Mouse (Mus musculus) limb, embryonic 14.5 days (tissue): Measurements from ENCODE around the gene Sh3bp2. TPM values are rescaled to one million over a fixed set of nuclear protein-coding genes. Genes with fewer than 3 reads are reported as not detected.
A peak's percentile ranks its signal among the peaks of the same experiment; 100 is the strongest.

Source experiments
- ATAC-seq: fragments of 200-750 bp; cut with Nextera tagmentation; 2 replicates; pipeline ENCODE4 v1.8.0; 2017; ENCODE audit warnings: low read depth, moderate number of reproducible peaks, moderate TSS enrichment; ENCODE audit not compliant: low FRiP score
- DNase-seq: peaks from one replicate; pipeline ENCODE4 v3.0.0-alpha.2; 2015; ENCODE audit warnings: low spot score
- H3K27ac ChIP-seq: fragments of 300-500 bp; sonication (generic); replicated peaks from 2 replicates; pipeline ENCODE4 v1.5.1; 2014; ENCODE audit warnings: low read depth, mild to moderate bottlenecking, low read length, moderate library complexity, mixed read lengths
- H3K27me3 ChIP-seq: fragments of 300-500 bp; sonication (generic); 2 replicates; pipeline ENCODE4 v1.6.1; 2014; ENCODE audit warnings: low read length, mixed read lengths; ENCODE audit not compliant: control insufficient read depth, insufficient read depth
- H3K36me3 ChIP-seq: fragments of 300-500 bp; sonication (generic); 2 replicates; pipeline ENCODE4 v1.6.1; 2014; ENCODE audit warnings: mild to moderate bottlenecking, low read length, moderate library complexity, mixed read lengths; ENCODE audit not compliant: control insufficient read depth, insufficient read depth
- H3K4me1 ChIP-seq: fragments of 300-500 bp; sonication (generic); 2 replicates; pipeline ENCODE4 v1.6.1; 2014; ENCODE audit warnings: antibody characterized with exemption, low read length, mixed read lengths; ENCODE audit not compliant: control insufficient read depth, insufficient read depth
- H3K4me2 ChIP-seq: fragments of 300-500 bp; sonication (generic); replicated peaks from 2 replicates; pipeline ENCODE4 v1.6.1; 2014; ENCODE audit warnings: low read depth, mild to moderate bottlenecking, low read length, moderate library complexity; ENCODE audit not compliant: severe bottlenecking
- H3K4me3 ChIP-seq: fragments of 300-500 bp; sonication (generic); replicated peaks from 2 replicates; pipeline ENCODE4 v1.5.1; 2014; ENCODE audit warnings: low read length
- H3K9ac ChIP-seq: fragments of 300-500 bp; sonication (generic); 2 replicates; pipeline ENCODE4 v1.6.1; 2014; ENCODE audit warnings: mild to moderate bottlenecking, low read depth, low read length, moderate library complexity; ENCODE audit not compliant: severe bottlenecking
- H3K9me3 ChIP-seq: fragments of 300-500 bp; sonication (generic); 2 replicates; pipeline ENCODE4 v1.6.1; 2016; ENCODE audit warnings: low read length; ENCODE audit not compliant: control insufficient read depth
- POLR2A ChIP-seq: fragments of 200-500 bp; IDR thresholded peaks from 2 replicates; pipeline ENCODE4 v1.8.0; 2012; ENCODE audit warnings: inconsistent platforms, mild to moderate bottlenecking, moderate library complexity, borderline replicate concordance; ENCODE audit not compliant: insufficient read depth, insufficient read length; ENCODE audit errors: extremely low read depth
- WGBS: fragments of 180-500 bp; shearing (Covaris S2); extraction: QIAGEN DNeasy Blood & Tissue Kit; methylation state at CpG from one replicate; pipeline ENCODE4 v1.1.7; 2014; 5-methylcytosine and 5-hydroxymethylcytosine counted together
- polyA plus RNA-seq, 2 experiments: library from polyadenylated mRNA; depleted of rRNA in 1 of 2; stranded (reverse) in 1 of 2; unstranded in 1 of 2; fragments of >200 nt; fragmentation: Nextera tagmentation in 1 of 2; extraction: Ambion mirVana in 1 of 2; gene quantifications; 2 replicates each; pipeline versions ENCODE4 v1.2.1 to v1.2.3; 2012 to 2014

Sh3bp2 gene
- polyA plus RNA-seq, 2 experiments = 12.6 to 17.9 TPM

DNA sequence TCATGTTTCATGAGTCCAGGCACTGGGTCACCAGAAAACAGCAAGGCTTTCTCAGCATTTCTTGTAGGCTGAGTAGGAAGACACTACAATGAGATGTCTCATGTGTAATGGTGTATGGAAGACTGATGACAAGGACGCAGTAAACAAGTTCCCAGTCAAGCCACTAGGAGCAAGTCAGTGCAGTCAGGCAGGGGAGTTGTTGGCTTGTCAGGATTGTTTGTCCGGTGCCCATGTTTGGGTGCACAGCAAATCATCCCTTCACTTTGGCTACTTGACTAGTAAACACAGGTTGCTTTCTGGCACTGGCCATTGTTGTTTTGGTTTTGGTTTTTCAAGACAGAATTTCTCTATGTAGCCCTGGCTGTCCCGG, 36.2 kb upstream of the Sh3bp2 start:
- no peak overlapping the region for H3K9ac ChIP-seq
- WGBS = 91% methylated on average over 3 of the region's 3 CpGs

DNA sequence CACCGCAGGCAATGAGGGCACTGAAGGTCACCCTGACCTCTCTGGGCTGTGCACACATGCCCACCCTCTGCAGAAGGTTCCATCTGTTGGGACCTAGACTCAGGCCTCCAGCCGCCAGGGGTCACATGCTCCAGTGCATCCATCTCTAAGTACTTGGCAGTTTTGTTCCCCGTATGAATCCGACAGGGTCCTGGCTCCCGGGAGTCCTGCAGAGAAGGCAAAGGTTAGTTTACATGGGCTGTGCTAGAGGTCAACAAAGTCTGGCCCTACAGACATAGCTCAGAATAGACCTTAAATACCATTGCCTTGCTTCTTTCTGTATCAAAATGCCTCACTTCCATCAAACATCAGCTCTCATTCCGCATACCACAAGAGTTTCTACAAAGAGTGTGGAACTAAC, 28.9 kb upstream of the Sh3bp2 start:
- no peak for DNase-seq
- Histone ChIP-seq H3K4me1 (no peaks in the 10 kb centered on the region), H3K4me2 (no peak overlapping the region), H3K36me3 (no peaks in the 10 kb centered on the region), H3K9ac (no peak overlapping the region), H3K4me3 (no peak overlapping the region), H3K27ac (no peak overlapping the region), H3K27me3 (no peaks in the 10 kb centered on the region), H3K9me3 (no peaks in the 10 kb centered on the region)
- 76% methylated on average over 6 of the region's 6 CpGs for WGBS
- TF ChIP-seq POLR2A = no peak
- ATAC-seq = no peak

More for the DNA sequence above, 36.2 kb upstream of the Sh3bp2 start:
- ATAC-seq (no peak), DNase-seq (no peak)
- no peak overlapping the region for H3K4me2 ChIP-seq
- H3K4me3 ChIP-seq = no peak overlapping the region
- no peak overlapping the region for H3K27ac ChIP-seq
- H3K36me3 ChIP-seq = peaks cover 29% of the 10 kb centered on the region
- no peaks in the 10 kb centered on the region for H3K4me1 ChIP-seq
- TF ChIP-seq POLR2A = no peak
- H3K9me3 ChIP-seq = no peaks in the 10 kb centered on the region
- H3K27me3 ChIP-seq = no peaks in the 10 kb centered on the region

DNA sequence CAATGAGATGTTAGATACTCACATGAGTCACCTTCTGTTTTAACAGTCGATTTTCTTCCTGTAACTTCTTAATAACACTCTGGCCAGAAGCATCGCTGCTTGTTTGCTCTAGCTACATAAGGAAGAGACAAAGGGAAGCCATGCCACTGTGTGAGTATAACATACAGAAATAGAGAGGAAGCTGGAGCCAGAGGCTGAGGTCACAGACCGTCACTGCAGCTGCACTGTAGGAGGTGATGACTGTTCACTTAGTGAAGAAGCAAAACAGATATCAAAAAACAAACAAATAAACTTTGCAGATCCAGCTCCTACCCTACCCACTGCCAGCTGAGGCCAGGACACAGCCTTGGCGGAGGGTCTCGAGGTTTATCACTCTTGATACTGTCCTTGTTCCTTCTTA, 24.8 kb upstream of the Sh3bp2 start:
- no peak for TF ChIP-seq POLR2A

DNA sequence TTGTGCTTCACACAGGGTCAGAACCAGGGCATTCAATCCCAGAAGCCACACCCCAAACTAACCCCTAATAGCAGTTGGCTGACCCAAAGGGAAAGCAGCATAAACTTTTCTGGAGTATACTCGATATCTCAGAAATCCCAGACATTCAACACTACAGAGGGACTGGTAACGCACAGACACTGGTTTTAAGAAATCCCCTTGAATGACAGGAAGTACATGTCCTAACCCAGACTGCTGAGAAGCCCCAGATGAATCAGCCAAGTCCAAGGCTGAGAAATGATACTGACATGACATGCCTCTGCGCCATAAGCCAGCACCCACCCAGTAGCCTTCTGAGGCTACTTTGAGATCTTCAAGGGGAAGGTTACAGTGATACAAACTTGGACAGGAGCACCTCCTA, 24.1 kb upstream of the Sh3bp2 start:
- Histone ChIP-seq H3K27me3 (no peaks in the 10 kb centered on the region), H3K27ac (no peak overlapping the region), H3K4me2 (no peak overlapping the region), H3K9me3 (no peaks in the 10 kb centered on the region), H3K9ac (no peak overlapping the region), H3K4me1 (no peaks in the 10 kb centered on the region), H3K36me3 (peaks cover 9% of the 10 kb centered on the region; the same call in 1 of the 2 replicates), H3K4me3 (no peak overlapping the region)
- TF ChIP-seq POLR2A = no peak
- ATAC-seq (no peak), DNase-seq (no peak)
- 88% methylated on average over 3 of the region's 3 CpGs for WGBS

More for the DNA sequence above, 24.8 kb upstream of the Sh3bp2 start:
- 82% methylated on average over 5 of the region's 5 CpGs for WGBS
- Histone ChIP-seq H3K27me3 (no peaks in the 10 kb centered on the region), H3K4me1 (no peaks in the 10 kb centered on the region), H3K9me3 (no peaks in the 10 kb centered on the region), H3K9ac (no peak overlapping the region), H3K36me3 (peaks cover 9% of the 10 kb centered on the region; the same call in 1 of the 2 replicates), H3K4me3 (no peak overlapping the region), H3K4me2 (no peak overlapping the region), H3K27ac (no peak overlapping the region)
- ATAC-seq (no peak), DNase-seq (no peak)

DNA sequence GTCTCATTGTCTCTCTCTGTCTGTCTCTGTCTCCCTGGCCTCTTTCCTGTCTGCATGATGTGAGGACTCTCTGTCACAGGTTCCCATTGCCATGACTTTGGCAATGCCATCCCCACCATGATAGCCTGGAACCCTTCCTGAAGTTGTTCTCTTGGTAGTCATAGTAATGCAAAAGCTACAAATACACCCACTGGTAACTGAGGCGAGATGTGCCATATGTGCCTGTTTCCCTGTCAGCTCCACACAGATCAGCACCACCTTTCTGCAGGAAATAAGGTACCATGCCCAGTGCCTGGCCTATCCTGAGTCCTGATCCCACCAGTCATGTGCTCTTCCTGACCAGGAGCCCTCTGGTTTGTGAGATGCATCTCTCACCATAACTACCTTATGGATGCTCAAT, 23.2 kb upstream of the Sh3bp2 start:
- Histone ChIP-seq H3K27me3 (no peaks in the 10 kb centered on the region), H3K4me3 (no peak overlapping the region), H3K4me2 (no peak overlapping the region), H3K4me1 (no peaks in the 10 kb centered on the region), H3K36me3 (peaks cover 9% of the 10 kb centered on the region; the same call in 1 of the 2 replicates), H3K27ac (no peak overlapping the region), H3K9me3 (no peaks in the 10 kb centered on the region), H3K9ac (no peak overlapping the region)
- DNase-seq (no peak), ATAC-seq (0 out of 2 replicates have a peak, but pooled peaks have one; percentile 12)
- WGBS = 73% methylated on average over 1 of the region's 1 CpGs
- no peak for TF ChIP-seq POLR2A

DNA sequence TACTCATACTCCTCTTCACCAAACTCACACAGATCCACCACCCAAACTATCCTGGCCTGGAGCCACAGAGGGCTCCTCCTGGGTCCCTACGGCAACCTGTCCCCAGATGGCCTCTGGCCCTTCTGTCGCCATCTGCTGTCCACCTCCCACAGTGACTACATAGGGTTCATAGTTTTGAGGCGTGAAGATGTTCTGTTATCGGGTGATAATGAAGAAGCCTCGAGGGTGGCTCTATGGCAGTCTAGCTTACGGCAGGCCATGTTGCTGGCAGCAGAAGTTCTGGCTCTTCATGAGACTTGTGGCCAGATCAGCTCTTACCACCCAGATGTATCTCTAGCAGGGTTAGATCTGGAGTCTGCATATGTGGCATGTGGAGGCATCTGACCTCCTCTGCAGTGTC, 22.8 kb upstream of the Sh3bp2 start:
- ATAC-seq (no peak), DNase-seq (no peak)
- Histone ChIP-seq H3K9me3 (no peaks in the 10 kb centered on the region), H3K36me3 (peaks cover 9% of the 10 kb centered on the region; the same call in 1 of the 2 replicates), H3K27ac (no peak overlapping the region), H3K4me1 (no peaks in the 10 kb centered on the region), H3K4me2 (no peak overlapping the region), H3K27me3 (no peaks in the 10 kb centered on the region), H3K4me3 (no peak overlapping the region), H3K9ac (no peak overlapping the region)
- no peak for TF ChIP-seq POLR2A
- WGBS = 75% methylated on average over 6 of the region's 6 CpGs
